Mouse (Mus musculus): Measurements from ENCODE around the gene Fgfr1op2. TPM values are rescaled to one million over a fixed set of nuclear protein-coding genes. Genes with fewer than 3 reads are reported as not detected.
A peak's percentile ranks its signal among the peaks of the same experiment; 100 is the strongest.
"Not testable (repeated sequence)": the region's sequence is repeated elsewhere in the genome, so short reads cannot be mapped to it uniquely, and the experiment has no call there.

Gene Fgfr1op2
- 100 to 1,000 TPM in 1 of 3 experiments, 10 to 100 TPM in 2; 80.5 to 140 (median 88.8) TPM for polyA plus RNA-seq (2017; shearing (Covaris generic))

DNA sequence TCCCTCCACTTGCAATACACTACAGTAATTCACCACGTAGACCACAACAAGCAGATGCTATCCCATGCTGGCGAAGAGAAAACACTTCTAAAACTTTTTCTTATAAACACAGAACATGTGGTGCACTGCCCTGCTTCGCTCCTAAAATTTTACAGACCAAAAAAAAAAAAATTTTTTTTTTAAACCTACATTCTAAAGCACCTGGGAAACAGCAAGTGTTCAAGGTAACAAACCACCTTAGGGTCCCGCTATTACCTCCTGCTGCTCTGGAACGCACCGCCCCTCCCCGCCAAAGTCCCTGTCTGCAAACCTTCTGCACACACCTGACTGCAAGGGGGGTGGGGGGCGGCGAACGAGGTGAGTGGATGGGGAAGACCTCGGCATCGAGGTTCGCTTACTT is at the start of gene Fgfr1op2:
Fgfr1op2 (plus strand) TSS at position 301 of the 400 bp plus-strand sequence.
- ATAC-seq: no peak

DNA sequence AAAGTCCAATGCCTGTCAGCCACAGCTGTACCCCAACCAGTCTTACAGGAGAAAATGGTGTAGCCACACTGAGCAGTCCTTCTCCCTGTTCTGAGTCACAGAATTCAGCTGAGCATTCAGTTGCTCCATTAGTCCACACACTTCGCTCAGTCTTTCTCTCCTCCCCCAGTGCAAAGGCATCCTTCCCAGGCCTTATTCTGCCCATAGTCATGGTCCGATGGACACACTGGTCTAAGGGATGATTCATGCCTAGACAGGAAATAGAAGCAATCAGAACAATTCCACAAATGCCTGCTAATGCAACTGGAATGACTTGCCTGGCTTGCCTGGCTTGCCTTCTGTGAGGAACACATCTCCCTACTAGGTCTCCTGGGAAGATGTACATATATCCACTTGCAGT is 49.5 kb upstream of the Fgfr1op2 start:
- no peak for ATAC-seq

DNA sequence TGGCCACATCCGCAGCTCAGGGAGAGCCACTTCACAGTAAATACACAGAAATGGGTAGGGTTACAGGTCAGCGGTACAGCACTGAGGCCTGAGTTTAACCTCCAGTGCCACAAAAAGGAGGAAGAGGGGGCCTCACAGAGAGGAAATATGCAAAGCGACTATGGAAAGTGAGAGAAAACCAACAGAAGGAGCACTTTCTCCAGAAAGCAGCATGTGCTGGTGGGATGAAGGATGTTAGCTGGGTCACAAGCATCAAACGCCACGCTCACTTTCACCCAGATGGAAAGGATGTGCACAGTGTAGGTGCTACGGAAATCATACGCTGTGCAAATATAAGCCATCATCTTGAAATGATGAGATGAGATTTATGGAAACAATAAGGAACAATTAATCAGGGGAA is 46.6 kb upstream of the Fgfr1op2 start:
- ATAC-seq: no peak

DNA sequence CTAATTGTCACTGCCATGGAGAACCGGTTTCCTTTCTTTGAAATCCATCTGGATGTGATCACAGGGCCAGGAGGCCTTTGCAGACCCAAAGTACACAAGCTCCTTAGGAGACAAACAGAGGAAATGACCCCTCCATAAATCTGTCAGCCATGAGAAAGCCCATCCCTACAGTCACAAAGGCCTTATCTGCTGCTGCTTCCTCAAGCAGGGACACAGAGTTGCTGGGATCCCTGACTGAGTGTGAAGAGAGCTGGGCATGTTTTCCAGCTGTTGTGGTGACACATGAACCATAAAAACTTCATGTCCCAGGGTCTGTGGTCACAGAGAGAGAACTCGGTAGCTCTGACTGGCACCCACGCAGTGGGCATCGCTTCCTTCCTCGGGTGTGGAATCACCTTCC is 46.2 kb upstream of the Fgfr1op2 start:
- ATAC-seq: no peak

DNA sequence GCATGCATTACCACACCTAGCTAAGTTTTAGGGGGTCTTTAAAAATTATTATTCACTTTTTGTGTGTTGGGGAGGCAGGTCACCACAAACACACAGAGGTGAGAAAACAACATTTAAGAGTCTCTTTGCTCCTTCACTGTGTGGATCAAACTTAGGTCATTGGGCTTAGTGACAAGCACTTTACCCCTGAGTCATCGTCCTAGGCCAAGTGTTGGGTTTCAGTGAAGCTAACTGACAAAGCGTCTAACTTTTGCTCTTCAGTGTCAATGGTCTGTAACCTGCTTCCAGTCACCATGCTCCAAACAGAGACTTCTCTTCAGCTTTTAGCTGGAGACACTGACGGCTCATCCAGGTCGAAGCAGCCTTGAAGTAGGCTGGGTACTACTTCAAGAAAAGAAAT is 43.9 kb upstream of the Fgfr1op2 start:
- ATAC-seq: no peak

DNA sequence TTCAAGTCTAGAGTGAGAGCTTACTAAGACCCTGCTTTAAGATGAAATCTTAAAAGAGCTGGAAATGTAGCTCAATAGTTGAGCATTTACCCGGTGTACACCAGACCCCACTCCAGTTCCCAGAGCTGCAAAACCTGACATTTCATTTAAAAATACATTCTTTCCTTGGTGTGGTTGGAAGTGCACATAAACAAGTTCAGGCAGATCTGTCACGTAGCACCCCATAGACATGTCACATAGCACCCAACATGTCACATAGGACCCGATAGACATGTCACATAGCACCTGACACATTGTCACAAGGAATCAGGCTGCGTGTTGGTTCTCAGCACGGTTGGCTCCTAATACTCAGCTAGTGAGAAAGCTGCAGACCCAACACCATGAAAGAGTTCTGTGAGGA is 41.5 kb upstream of the Fgfr1op2 start:
- no peak for ATAC-seq

DNA sequence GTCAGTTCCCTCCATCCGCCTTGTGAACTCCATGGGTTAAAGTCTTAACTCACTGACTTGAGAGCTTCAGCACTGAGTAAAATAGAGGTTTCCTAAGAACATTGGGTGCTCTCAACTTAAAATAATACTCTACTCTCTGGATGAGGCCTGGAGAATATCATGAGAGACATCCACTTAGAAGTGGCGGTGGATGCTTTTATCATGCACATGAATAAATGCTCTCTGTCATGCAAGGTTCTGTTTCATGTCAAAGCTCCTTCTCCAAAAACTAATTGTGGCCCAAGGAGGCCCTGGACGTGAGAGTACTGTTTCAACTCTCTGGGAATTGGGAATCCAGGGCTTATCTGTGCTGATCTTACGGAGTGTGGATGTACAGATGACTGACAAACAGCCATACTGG is 39.9 kb upstream of the Fgfr1op2 start:
- no peak for ATAC-seq

DNA sequence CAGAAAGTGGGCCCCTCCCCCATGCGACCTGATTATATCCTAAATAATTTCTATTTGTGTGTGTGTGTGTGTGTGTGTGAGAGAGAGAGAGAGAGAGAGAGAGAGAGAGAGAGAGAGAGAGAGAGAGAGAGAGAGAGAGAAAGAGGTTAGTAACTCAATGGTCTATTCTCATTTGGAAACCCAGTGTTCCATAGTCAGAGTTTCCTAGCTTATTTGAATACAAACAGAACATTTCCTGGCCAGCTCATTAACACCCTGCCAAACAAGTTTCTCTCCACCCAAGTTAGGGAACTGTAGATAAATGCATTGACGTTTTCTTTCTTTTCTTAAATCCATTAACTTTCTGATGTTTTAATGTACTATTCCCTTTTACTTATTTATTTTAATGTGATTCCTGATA is 38.9 kb upstream of the Fgfr1op2 start:
- no peak for ATAC-seq

DNA sequence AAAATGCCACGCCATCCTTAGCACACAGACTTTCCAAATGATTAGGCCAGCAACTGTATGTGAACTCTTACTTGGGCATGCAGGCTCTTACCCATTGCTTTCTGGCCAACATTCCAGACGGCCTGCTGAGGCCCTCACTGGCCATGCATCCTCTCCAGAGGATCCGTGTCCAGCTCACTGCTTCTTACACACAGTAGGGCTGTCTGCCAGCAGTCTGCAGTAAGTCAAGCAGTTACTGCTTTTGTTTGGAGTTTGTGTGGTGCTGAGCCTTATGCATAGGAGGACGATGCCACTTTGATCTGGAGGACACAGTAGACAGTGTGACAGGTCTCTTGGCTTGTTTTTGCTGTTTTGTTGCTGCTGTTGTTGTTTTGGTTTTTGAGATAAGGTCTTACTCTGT is 38.3 kb upstream of the Fgfr1op2 start:
- ATAC-seq: no peak

DNA sequence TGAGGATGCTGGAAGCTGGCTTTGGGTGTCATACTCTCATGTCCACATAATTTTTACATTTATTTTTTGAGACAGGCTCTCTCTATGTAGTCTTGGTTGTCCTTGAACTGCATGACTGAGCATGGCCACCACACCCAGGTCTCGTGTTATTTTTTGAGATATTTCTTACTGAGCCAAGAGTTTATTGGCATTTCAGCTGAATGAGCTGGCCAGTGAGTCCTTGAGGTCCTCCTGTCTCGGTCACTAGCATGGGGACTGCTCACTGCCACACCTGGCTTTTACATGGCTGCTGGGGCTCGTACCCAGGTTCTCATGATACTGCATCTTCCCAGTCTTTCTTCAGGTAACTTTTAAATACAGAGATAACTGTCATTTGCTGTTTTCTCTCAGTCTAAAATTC is 36.6 kb upstream of the Fgfr1op2 start:
- no peak for ATAC-seq

DNA sequence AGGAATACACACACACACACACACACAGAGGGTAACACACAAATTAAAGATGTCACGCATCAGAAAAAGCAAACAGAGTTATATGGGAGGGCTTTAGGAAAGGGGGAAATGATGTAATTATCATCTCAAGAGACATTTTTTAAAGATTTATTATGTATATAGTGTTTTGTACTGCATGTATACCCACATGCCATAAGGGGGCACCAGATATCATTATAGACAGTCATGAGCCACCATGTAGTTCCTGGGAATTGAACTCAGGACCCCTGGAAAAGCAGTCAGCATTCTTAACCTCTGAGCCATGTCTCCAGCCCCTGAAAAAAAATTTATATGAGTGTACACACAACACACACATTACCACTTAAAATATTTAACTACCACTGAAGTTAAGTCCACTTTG is 32.4 kb upstream of the Fgfr1op2 start:
- no peak for ATAC-seq

DNA sequence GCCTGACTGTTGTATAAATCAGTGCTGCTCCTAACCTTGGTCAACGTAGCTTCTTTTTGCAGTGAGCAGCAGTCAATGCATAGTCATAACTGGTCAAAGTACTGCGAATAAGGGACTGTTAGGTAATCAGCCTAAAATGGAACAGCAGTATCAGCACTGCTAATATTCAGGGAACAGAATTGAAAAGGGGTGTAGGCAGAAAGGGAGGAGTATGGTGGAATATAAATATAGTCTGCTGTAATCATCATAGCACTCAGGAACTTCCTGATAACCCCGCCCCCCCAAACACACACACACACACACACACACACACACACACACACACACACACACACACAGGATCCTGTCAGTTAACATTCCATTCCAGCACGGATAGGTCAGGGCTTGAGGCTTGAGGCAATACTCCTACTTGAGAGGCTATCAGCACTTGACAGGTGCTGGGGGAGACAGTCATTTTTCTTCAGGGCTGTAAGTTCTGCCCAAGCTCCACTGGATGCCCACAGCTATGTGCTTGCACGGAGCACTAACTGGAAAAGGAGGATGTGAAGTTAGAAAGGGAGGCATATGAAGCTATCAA is 31.6 kb upstream of the Fgfr1op2 start:
- ATAC-seq: no peak

DNA sequence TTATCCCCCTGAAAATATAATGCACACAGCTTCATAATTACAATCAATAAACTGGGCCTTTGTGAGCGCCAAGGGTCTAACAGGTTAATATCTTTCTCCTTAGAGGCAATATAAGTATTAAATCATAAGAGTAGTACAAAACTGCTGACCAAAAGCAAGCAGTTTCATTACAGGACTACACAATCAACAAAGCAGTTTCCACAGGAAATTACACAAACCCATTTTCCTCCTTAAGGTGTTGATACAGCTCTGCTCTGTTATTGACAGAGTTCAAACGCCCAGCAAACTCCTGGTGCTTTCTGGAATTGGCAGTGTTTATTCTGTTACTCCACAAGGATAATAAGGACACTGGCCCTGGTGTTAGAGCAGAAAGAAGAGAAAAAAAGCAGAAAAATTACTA is 26.6 kb upstream of the Fgfr1op2 start:
- no peak for ATAC-seq

DNA sequence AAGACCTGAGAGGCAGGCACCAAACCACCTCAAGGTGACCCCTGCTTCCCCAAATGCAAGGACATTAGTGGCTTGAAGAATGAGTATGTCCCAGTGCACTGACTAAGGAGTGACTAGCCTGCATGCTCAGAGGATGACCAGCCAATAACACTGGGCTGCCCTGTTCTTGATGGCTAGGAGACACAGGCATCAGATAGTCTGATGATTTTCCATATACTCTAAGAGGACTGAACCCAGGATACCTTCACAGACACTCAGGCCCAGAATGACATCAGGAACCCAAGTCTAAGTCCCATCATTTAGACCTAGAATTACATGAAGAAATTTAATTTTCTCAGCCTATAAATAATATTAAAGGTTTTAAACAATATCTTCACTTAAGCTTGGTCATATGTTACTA is 25.7 kb upstream of the Fgfr1op2 start:
- ATAC-seq: no peak

DNA sequence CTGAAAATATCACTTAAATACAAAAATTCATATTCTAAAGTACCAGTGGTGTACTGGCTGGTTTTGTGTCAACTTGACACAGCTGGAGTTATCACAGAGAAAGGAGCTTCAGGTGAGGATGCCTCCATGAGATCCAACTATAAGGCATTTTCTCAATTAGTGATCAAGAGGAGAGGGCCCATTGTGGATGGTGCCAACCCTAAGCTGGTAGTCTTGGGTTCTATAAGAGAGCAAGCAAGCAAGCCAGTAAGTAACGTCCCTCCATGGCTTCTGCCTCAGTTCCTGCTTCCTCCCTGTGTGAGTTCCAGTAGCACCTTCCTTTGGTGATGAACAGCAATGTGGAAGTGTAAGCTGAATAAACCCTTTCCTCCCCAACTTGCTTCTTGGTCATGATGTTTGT is 14.5 kb upstream of the Fgfr1op2 start:
- not testable (repeated sequence) for ATAC-seq

DNA sequence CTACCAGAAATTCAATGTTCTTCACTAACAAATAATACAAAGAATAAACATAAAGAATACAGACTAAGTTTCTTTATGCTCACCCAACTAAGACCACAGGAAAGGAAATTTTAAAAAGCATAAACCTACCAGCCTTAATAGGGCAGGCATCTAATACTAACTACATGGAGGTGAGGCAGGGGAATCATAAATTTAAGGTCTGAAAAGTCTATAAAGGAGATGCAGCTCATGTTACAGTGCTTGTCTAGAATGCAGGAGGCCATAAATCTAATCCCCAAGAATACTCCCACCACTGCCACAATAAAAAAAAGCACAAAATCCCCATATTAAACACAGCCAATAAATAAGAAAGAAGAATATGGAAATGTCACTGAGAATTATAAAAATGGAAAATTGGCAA is 4.9 kb upstream of the Fgfr1op2 start:
- no peak for ATAC-seq

DNA sequence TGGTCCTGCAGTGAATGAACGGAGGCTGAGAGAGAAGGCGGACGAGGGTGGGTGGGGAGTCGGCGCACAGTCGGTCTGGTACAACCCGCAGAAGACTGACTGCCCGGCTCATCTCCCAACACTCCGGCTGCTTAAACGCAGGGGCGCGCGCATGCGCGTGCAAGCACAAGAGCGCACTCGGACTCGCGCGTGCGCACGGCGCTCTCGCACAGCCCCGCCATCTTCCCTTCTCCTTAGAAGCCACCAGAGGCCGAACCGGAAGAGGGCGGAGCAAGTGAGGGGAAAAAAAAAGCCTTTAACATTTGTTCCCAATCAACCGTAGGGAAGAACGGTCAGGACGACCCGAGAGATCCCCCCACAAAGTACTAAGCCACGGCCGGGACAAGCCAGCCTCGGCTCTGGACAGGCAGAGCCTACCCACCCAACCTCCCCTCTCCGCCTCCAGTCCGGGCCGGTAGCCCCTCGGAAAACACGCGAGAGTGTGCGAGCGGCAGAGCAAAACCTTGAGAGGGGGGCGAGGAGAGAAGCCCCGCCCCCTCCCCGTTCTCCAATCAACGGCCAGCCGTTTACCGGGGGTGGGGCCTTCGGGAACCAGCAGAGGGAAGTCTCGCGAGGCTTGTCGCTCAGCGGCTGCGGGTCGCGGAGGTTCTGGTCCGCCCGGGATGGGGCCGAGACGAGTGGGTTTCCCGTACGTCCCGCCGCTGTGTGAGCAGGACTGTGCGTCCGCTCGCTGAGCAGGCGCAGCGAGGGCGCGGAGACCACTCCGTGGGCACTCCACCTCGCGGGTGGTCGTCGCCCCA is 507 bp downstream of the Fgfr1op2 start, which contains the start of gene Ints13:
Ints13 (minus strand) TSS at position 526 of the 800 bp plus-strand sequence.
- peak; percentile 78 for ATAC-seq

DNA sequence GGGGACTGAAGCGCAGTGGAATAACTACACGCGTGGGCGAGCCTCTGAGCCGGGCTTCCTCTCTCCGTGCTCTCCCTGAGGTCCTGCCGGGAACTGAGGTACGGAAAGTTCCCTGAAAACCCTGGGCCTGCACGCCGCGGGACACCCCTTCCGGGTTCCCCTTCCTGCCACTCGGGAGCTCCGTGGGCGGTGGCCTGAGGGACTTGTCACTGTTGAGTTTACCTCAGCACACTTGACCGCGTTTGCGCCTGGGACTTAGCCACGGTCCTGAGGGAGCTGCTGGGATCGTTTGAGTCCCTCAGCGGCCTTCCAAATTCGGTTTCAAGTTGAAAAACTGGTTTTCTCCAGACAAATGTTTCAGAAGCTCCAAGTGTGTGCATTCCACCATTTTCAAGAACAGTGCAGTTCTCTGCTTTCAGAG is 1.1 kb downstream of the Fgfr1op2 start:
- peak; percentile 38 for ATAC-seq

DNA sequence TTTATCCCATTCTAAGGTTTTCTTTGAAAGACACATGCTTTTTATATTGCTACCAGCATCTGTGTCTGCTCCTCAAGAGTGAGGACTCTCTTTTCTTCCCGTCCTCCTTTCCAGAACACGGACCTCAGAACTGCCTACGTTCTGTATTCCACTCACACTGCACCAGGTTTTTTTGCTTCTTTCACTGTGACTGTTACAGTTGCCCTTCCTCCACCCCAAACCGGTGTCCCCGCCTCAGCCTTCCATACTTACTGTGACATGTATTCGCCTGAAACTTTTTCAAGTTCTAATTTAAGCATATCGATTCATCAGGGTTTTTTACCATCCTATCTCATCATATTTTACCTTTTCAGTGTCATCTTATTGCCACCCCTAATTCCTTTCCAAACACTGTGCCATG is 1.6 kb downstream of the Fgfr1op2 start:
- peak; percentile 5 for ATAC-seq

DNA sequence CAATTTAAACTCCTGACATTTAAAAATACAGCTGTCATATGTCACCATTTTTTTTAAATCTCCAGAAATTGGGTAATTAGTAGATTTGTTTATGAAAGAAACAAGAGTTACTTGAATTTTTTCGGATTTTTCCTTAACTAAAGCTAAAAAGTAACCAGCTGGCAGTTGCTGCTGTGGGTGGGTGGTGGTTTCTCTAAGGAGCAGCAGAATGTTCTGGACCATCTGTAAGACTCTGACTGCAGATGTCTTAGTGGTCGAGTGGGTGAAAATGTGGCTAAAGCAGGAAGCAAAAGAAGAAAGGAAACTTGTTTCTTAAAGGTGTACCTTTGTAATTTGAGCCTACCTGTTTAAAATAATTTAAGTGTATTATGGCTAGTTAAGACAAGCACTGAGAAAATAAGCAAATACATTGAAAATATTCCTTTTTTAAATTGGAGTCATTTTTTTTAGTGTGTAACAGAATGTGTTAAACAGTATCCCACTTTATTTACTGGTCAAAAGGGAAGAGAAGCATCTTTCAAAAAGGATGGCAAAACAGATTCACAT is 3.5 kb downstream of the Fgfr1op2 start:
- ATAC-seq: no peak

DNA sequence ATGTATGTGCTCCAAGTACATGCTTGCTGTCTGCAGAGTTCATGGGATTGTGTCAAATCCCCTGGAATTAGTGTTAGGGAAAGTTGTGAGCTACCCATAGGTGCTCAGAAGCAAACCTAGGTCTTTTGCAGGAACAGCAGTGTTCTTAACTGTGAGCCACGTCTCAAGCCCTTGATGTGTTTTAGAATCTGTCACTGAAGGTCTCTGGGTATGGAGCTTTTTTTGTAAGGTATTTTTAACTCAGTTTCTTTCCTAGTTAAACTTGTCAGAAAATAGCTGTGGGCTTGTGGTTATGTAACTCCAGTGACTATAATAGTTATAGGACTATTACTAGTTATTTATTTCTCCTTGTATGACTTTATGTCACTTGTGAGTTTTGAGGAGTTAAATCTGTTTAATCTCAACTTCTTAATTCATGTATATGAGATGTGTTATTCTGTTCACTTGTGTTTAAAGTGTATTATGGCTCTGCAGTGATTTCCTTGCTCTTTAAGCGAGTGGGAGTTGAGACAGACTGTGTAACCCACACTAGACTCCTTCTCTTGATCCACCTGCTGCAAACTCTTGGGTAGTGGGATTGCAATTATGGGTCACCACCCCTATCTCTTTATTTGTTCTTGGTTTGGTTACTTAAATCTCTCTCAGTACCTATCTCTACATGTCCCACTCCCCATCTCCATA is 6.5 kb downstream of the Fgfr1op2 start:
- no peak for ATAC-seq

DNA sequence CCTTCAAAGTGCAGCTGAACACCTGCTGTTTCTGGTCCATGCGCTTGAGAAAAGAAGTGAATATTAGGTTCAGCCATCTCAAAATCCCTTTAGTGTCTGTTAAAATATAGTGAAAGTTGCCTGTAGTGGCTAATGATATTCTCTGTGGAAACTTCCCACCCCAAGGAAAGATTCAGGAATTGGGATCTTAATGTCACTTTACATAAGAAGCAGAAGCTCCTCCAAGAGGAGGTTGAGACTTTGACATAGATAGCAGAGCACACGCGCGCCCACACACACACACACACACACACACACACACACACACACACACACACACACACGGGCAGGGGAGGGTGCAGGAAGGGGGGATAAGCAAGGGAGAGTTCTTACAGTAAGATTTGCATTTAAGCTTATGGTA is 8.1 kb downstream of the Fgfr1op2 start:
- ATAC-seq: no peak

DNA sequence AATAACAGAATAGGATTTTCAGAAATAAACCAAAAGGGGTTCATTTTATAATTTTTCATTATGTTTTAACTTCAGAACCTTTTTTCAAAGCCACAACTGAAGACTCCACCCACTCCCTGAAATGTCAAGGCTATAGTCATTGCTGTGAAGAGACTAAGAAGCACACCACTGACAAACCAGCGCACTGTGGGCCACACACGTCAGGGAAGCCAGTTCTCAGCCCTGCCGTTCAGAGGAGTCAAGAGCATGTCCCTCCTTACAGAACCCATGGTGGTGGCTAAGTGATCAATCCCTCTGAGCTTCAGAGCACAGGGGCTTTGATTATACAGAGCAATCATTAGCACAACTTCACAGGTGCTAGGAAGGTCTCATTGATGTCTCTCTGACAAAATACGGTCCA is 25.6 kb downstream of the Fgfr1op2 start:
- ATAC-seq: no peak

DNA sequence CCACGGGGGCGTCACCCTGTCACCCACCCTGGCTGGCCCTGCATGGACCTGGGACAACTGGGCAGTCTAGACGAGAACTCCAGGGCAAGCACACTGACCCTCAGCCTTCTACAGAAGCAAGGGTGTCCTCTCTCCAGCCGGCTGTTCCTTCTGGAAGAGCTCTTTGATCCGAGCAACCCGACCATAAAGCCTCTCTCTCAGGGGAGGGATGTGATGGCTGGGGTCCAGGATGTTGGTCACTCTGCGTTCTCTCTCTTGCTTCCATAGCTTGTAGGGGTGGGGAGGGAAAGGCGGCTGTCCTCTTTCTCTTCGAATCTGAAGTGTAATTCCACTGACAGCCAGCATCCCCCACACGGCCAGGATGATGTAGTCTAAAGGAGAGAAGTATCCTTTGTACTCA is 26.6 kb downstream of the Fgfr1op2 start:
- ATAC-seq: no peak

All from inflammation-experienced regulatory T-cells, adult 6 months (primary cell).